ENCODE assay signal across 8 mouse cellular contexts in genomic region chrX:142540264-142540663, GRCm38 (mm10).
A peak's percentile ranks its signal among the peaks of the same experiment; 100 is the strongest.
DNase-seq lines count a peak whose midpoint lies in the region; ATAC-seq lines count a peak whose summit lies in the region.

No protein-coding gene starts in this region.

- 18% methylated on average over 7 of the region's 7 CpGs for WGBS in forebrain, embryonic 13.5 days
- 15% methylated on average over 7 of the region's 7 CpGs for WGBS in large intestine, adult 2 months

- no peak overlapping the region for H3K4me2 ChIP-seq in forebrain, embryonic 13.5 days

- no peak overlapping the region for H3K9ac ChIP-seq in forebrain, embryonic 13.5 days

- no peak overlapping the region for H3K27ac ChIP-seq in forebrain, embryonic 13.5 days

- no peaks in the 10 kb centered on the region for H3K9me3 ChIP-seq in forebrain, embryonic 13.5 days (replicated peaks)

- DNase-seq in Muller cell, postnatal 12 days (ENCODE audit: inconsistent ontology term): peak; percentile 21
- peak; percentile 46 for DNase-seq in cerebellum, adult 11 months
- peak; percentile 50 to 51 for DNase-seq in heart, postnatal 36 days
- DNase-seq in large intestine, adult 2 months (ENCODE audit: low read depth, low spot score): peak; percentile 11
- peak; percentile 65 for DNase-seq in lung, postnatal 14 days
- peak; percentile 37 for DNase-seq in ovary, postnatal 36 days (ENCODE audit: low spot score)
- DNase-seq in yolk sac, embryonic 10.5 days (ENCODE audit: low spot score): peak; percentile 25

- intact Hi-C loops in heart, postnatal 36 days (cut with DNase I): no loop called here

- ATAC-seq in forebrain, embryonic 13.5 days: peak; percentile 83

- H3K27me3 ChIP-seq in forebrain, embryonic 13.5 days: peaks cover 6% of the 10 kb centered on the region; the same call in 1 of the 2 replicates

- no peaks in the 10 kb centered on the region for H3K4me1 ChIP-seq in forebrain, embryonic 13.5 days

- no peak overlapping the region for H3K4me3 ChIP-seq in forebrain, embryonic 13.5 days

- no peaks in the 10 kb centered on the region for H3K36me3 ChIP-seq in forebrain, embryonic 13.5 days (ENCODE audit: poor library complexity, severe bottlenecking)

Comparison
In these comparisons a context has a peak if more than half of its experiments do, and no peak if none do; other contexts are left out.
1. DNase-seq: peak in every context shown above with its lines; median percentile 65 in lung, postnatal 14 days; 50 in heart, postnatal 36 days; 46 in cerebellum, adult 11 months; 37 in ovary, postnatal 36 days; 25 in yolk sac, embryonic 10.5 days; 21 in Muller cell, postnatal 12 days; 11 in large intestine, adult 2 months.